Mouse (Mus musculus): ENCODE results near the gene Reps1. TPM values are rescaled to one million over a fixed set of nuclear protein-coding genes. Genes with fewer than 3 reads are reported as not detected.

Gene Reps1
- polyA plus RNA-seq, 1 experiment from 2014 or later: 10.0 TPM

GRCm38 (mm10) chr10:18072871-18073270, 17.2 kb downstream of the Reps1 start:
- no peak overlapping the region for H3K4me3 ChIP-seq (ENCODE audit: low read length)
- no peaks in the 10 kb centered on the region for H3K9me3 ChIP-seq (ENCODE audit: low read length)
- H3K4me2 ChIP-seq (replicated peaks; ENCODE audit: low read depth, low read length): no peak overlapping the region
- no peaks in the 10 kb centered on the region for H3K27me3 ChIP-seq (ENCODE audit: insufficient read depth, low read length)
- WGBS: 42% methylated on average over 3 of the region's 3 CpGs
- H3K27ac ChIP-seq (ENCODE audit: low read length): no peak overlapping the region
- H3K9ac ChIP-seq (replicated peaks; ENCODE audit: low read length): no peak overlapping the region
- H3K4me1 ChIP-seq (ENCODE audit: insufficient read depth, low read length): peaks cover 44% of the 10 kb centered on the region
- ATAC-seq (ENCODE audit: low FRiP score, low TSS enrichment): peak; percentile 25; the same call in 1 of the 2 replicates
- no peaks in the 10 kb centered on the region for H3K36me3 ChIP-seq (ENCODE audit: insufficient read depth, low read length)

GRCm38 (mm10) chr10:18074383-18075075, 18.9 kb downstream of the Reps1 start:
- H3K9me3 ChIP-seq (ENCODE audit: low read length): no peaks in the 10 kb centered on the region
- 77% methylated on average over 5 of the region's 5 CpGs for WGBS
- 0 out of 2 replicates have a peak overlapping the region, but pooled peaks have one; percentile 29 for H3K27ac ChIP-seq (ENCODE audit: low read length)
- ATAC-seq (ENCODE audit: low FRiP score, low TSS enrichment): peak; percentile 65; the same call in 1 of the 2 replicates
- no peaks in the 10 kb centered on the region for H3K27me3 ChIP-seq (ENCODE audit: insufficient read depth, low read length)
- H3K4me1 ChIP-seq (ENCODE audit: insufficient read depth, low read length): peaks cover 34% of the 10 kb centered on the region
- H3K4me2 ChIP-seq (replicated peaks; ENCODE audit: low read depth, low read length): no peak overlapping the region
- H3K9ac ChIP-seq (replicated peaks; ENCODE audit: low read length): no peak overlapping the region
- no peak overlapping the region for H3K4me3 ChIP-seq (ENCODE audit: low read length)
- no peaks in the 10 kb centered on the region for H3K36me3 ChIP-seq (ENCODE audit: insufficient read depth, low read length)

- H3K4me1 ChIP-seq (ENCODE audit: insufficient read depth, low read length): peaks cover 24% of the 10 kb centered on the region
- H3K27ac ChIP-seq (ENCODE audit: low read length): no peak overlapping the region
- H3K9ac ChIP-seq (replicated peaks; ENCODE audit: low read length): no peak overlapping the region
- H3K9me3 ChIP-seq (ENCODE audit: low read length): no peaks in the 10 kb centered on the region
- H3K4me2 ChIP-seq (replicated peaks; ENCODE audit: low read depth, low read length): no peak overlapping the region
- no peak overlapping the region for H3K4me3 ChIP-seq (ENCODE audit: low read length)
- H3K36me3 ChIP-seq (ENCODE audit: insufficient read depth, low read length): no peaks in the 10 kb centered on the region
- no peaks in the 10 kb centered on the region for H3K27me3 ChIP-seq (ENCODE audit: insufficient read depth, low read length)
- no peak for ATAC-seq (ENCODE audit: low FRiP score, low TSS enrichment)
- WGBS: 88% methylated on average over 6 of the region's 6 CpGs
These were observed 20.2 kb downstream of the Reps1 start for GRCm38 (mm10) chr10:18075845-18076244.

- H3K9me3 ChIP-seq (ENCODE audit: low read length): peaks cover 2% of the 10 kb centered on the region
- H3K4me1 ChIP-seq (ENCODE audit: insufficient read depth, low read length): peaks cover 5% of the 10 kb centered on the region; the same call in 1 of the 2 replicates
- H3K9ac ChIP-seq (replicated peaks; ENCODE audit: low read length): no peak overlapping the region
- H3K27ac ChIP-seq (ENCODE audit: low read length): no peak overlapping the region
- 60% methylated on average over 1 of the region's 1 CpGs for WGBS
- ATAC-seq (ENCODE audit: low FRiP score, low TSS enrichment): no peak
- H3K36me3 ChIP-seq (ENCODE audit: insufficient read depth, low read length): peaks cover 2% of the 10 kb centered on the region; the same call in 1 of the 2 replicates
- H3K4me2 ChIP-seq (replicated peaks; ENCODE audit: low read depth, low read length): no peak overlapping the region
- no peak overlapping the region for H3K4me3 ChIP-seq (ENCODE audit: low read length)
- no peaks in the 10 kb centered on the region for H3K27me3 ChIP-seq (ENCODE audit: insufficient read depth, low read length)
These were observed 25.9 kb downstream of the Reps1 start for GRCm38 (mm10) chr10:18081536-18081935.

- H3K27me3 ChIP-seq (ENCODE audit: insufficient read depth, low read length): no peaks in the 10 kb centered on the region
- H3K27ac ChIP-seq (ENCODE audit: low read length): no peak overlapping the region
- no peak overlapping the region for H3K4me2 ChIP-seq (replicated peaks; ENCODE audit: low read depth, low read length)
- H3K9ac ChIP-seq (replicated peaks; ENCODE audit: low read length): no peak overlapping the region
- no peak overlapping the region for H3K4me3 ChIP-seq (ENCODE audit: low read length)
- peaks cover 5% of the 10 kb centered on the region; the same call in 1 of the 2 replicates for H3K4me1 ChIP-seq (ENCODE audit: insufficient read depth, low read length)
- WGBS: 92% methylated on average over 6 of the region's 6 CpGs
- peaks cover 4% of the 10 kb centered on the region for H3K9me3 ChIP-seq (ENCODE audit: low read length)
- H3K36me3 ChIP-seq (ENCODE audit: insufficient read depth, low read length): peaks cover 4% of the 10 kb centered on the region; the same call in 1 of the 2 replicates
- ATAC-seq (ENCODE audit: low FRiP score, low TSS enrichment): no peak
These were observed 27.1 kb downstream of the Reps1 start for GRCm38 (mm10) chr10:18082772-18083171.

GRCm38 (mm10) chr10:18090691-18091090, 35.0 kb downstream of the Reps1 start:
- H3K4me2 ChIP-seq (replicated peaks; ENCODE audit: low read depth, low read length): no peak overlapping the region
- H3K4me3 ChIP-seq (ENCODE audit: low read length): no peak overlapping the region
- H3K36me3 ChIP-seq (ENCODE audit: insufficient read depth, low read length): peaks cover 28% of the 10 kb centered on the region
- no peak overlapping the region for H3K9ac ChIP-seq (replicated peaks; ENCODE audit: low read length)
- H3K27me3 ChIP-seq (ENCODE audit: insufficient read depth, low read length): no peaks in the 10 kb centered on the region
- peaks cover 4% of the 10 kb centered on the region for H3K9me3 ChIP-seq (ENCODE audit: low read length)
- no peak for ATAC-seq (ENCODE audit: low FRiP score, low TSS enrichment)
- no peak overlapping the region for H3K27ac ChIP-seq (ENCODE audit: low read length)
- no peaks in the 10 kb centered on the region for H3K4me1 ChIP-seq (ENCODE audit: insufficient read depth, low read length)

- H3K4me3 ChIP-seq (ENCODE audit: low read length): no peak overlapping the region
- no peak overlapping the region for H3K27ac ChIP-seq (ENCODE audit: low read length)
- H3K9ac ChIP-seq (replicated peaks; ENCODE audit: low read length): no peak overlapping the region
- H3K4me2 ChIP-seq (replicated peaks; ENCODE audit: low read depth, low read length): no peak overlapping the region
- WGBS: 40% methylated on average over 5 of the region's 5 CpGs
- no peak for ATAC-seq (ENCODE audit: low FRiP score, low TSS enrichment)
- peaks cover 20% of the 10 kb centered on the region for H3K36me3 ChIP-seq (ENCODE audit: insufficient read depth, low read length)
- H3K9me3 ChIP-seq (ENCODE audit: low read length): no peaks in the 10 kb centered on the region
- no peaks in the 10 kb centered on the region for H3K27me3 ChIP-seq (ENCODE audit: insufficient read depth, low read length)
- no peaks in the 10 kb centered on the region for H3K4me1 ChIP-seq (ENCODE audit: insufficient read depth, low read length)
These were observed 46.5 kb downstream of the Reps1 start for GRCm38 (mm10) chr10:18102166-18102565.

GRCm38 (mm10) chr10:18107471-18107870, 51.8 kb downstream of the Reps1 start:
- Histone ChIP-seq H3K27ac (ENCODE audit: low read length) (no peak overlapping the region), H3K9ac (replicated peaks; ENCODE audit: low read length) (no peak overlapping the region), H3K4me3 (ENCODE audit: low read length) (no peak overlapping the region), H3K4me2 (replicated peaks; ENCODE audit: low read depth, low read length) (no peak overlapping the region), H3K9me3 (ENCODE audit: low read length) (no peaks in the 10 kb centered on the region), H3K4me1 (ENCODE audit: insufficient read depth, low read length) (no peaks in the 10 kb centered on the region), H3K27me3 (ENCODE audit: insufficient read depth, low read length) (no peaks in the 10 kb centered on the region), H3K36me3 (ENCODE audit: insufficient read depth, low read length) (peaks cover 16% of the 10 kb centered on the region)
- ATAC-seq (ENCODE audit: low FRiP score, low TSS enrichment): no peak
- WGBS: 56% methylated on average over 5 of the region's 5 CpGs

- H3K27me3 ChIP-seq (ENCODE audit: insufficient read depth, low read length): no peaks in the 10 kb centered on the region
These were observed 55.3 kb downstream of the Reps1 start for GRCm38 (mm10) chr10:18110940-18111339.

GRCm38 (mm10) chr10:18113473-18114093, 57.9 kb downstream of the Reps1 start:
- Histone ChIP-seq H3K9me3 (ENCODE audit: low read length) (no peaks in the 10 kb centered on the region), H3K4me1 (ENCODE audit: insufficient read depth, low read length) (no peaks in the 10 kb centered on the region), H3K36me3 (ENCODE audit: insufficient read depth, low read length) (peaks cover 19% of the 10 kb centered on the region), H3K27me3 (ENCODE audit: insufficient read depth, low read length) (no peaks in the 10 kb centered on the region), H3K4me3 (ENCODE audit: low read length) (no peak overlapping the region), H3K9ac (replicated peaks; ENCODE audit: low read length) (no peak overlapping the region), H3K4me2 (replicated peaks; ENCODE audit: low read depth, low read length) (no peak overlapping the region), H3K27ac (ENCODE audit: low read length) (no peak overlapping the region)
- ATAC-seq (ENCODE audit: low FRiP score, low TSS enrichment): no peak
- WGBS: 85% methylated on average over 10 of the region's 10 CpGs

More at GRCm38 (mm10) chr10:18110940-18111339, 55.3 kb downstream of the Reps1 start:
- ATAC-seq (ENCODE audit: low FRiP score, low TSS enrichment): no peak
- Histone ChIP-seq H3K36me3 (ENCODE audit: insufficient read depth, low read length) (peaks cover 8% of the 10 kb centered on the region), H3K27ac (ENCODE audit: low read length) (no peak overlapping the region), H3K4me2 (replicated peaks; ENCODE audit: low read depth, low read length) (no peak overlapping the region), H3K9ac (replicated peaks; ENCODE audit: low read length) (no peak overlapping the region), H3K9me3 (ENCODE audit: low read length) (no peaks in the 10 kb centered on the region), H3K4me1 (ENCODE audit: insufficient read depth, low read length) (no peaks in the 10 kb centered on the region), H3K4me3 (ENCODE audit: low read length) (no peak overlapping the region)
